In the genomic region with DNA sequence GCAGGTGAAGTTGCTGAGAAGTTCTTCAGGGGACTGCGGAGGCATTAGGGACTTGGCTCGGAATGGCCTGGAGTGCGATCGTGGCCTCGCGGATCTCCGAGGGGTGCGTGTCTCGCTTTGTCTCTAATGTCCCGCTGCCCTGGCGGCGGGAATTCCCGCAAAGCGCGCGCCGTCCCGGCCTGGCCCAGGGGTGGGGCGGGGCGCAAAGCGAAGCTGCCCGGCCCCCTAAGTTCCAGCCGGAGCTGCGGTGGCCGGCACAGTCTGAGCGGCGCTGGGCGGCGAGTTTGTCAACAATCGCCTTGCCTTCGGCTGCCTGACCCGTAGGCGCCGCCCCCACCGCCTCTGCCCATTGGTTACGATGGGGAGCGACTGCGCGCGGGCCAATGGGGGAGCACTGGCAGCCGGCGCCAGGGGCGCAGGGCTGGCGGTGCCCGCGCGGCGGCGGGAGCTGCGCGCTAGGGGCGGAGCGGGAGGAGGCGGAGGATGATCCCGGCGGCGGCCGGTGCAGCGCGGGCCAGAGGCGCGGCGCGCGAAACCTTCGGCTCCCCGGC, we compare ENCODE assay signal across 8 mouse cellular contexts. TPM values are rescaled to one million over a fixed set of nuclear protein-coding genes. Genes with fewer than 3 reads are reported as not detected.
A peak's percentile ranks its signal among the peaks of the same experiment; 100 is the strongest.
DNase-seq lines count a peak whose midpoint lies in the region; ATAC-seq and TF ChIP-seq lines count a peak whose summit lies in the region.

No protein-coding gene starts in this region.

- peak overlapping the region; percentile 56; the same call in 1 of the 2 replicates for H3K27ac ChIP-seq in cortical plate, adult 2 months (ENCODE audit: insufficient read depth, low read length)

- TF ChIP-seq POLR2A in cortical plate, adult 2 months (IDR thresholded peaks at IDR 0.05; ENCODE audit: extremely low read depth, insufficient read depth, low read length) = no peak

- peak; percentile 98 for DNase-seq in adrenal gland, adult (ENCODE audit: inconsistent age in 2 of 2, low spot score in 1 of 2)
- DNase-seq in gastrocnemius, adult 8-10 months (ENCODE audit: low spot score in 2 of 2) = peak; percentile 90 to 95
- peak; percentile 93 for DNase-seq in induced T-regulatory cell, adult 2 months (ENCODE audit: low read depth)
- DNase-seq in left cerebral cortex, adult 8-10 months (ENCODE audit: low spot score in 2 of 2) = peak; percentile 52 to 82
- DNase-seq in right cerebral cortex, postnatal 10 days (ENCODE audit: low spot score in 2 of 2) = peak; percentile 94
- peak; percentile 91 for DNase-seq in urinary bladder, postnatal 25 days (ENCODE audit: low spot score)

- peak; percentile 66 for ATAC-seq in megakaryocyte, adult 5-6 weeks (ENCODE audit: poor library complexity, severe bottlenecking)

- TF ChIP-seq CTCF in cortical plate, adult 2 months (IDR thresholded peaks at IDR 0.05; ENCODE audit: extremely low read depth, insufficient read depth, low read length) = no peak

- peaks cover 4% of the 10 kb centered on the region for H3K4me1 ChIP-seq in cortical plate, adult 2 months (ENCODE audit: control insufficient read depth, insufficient read depth, low read length)

- peak overlapping the region; percentile 84 for H3K4me3 ChIP-seq in cortical plate, adult 2 months (ENCODE audit: insufficient read depth, low read length)

RNA-seq across cellular contexts. Expression of a gene that starts 1.4 kb away (rescaled TPM):
- polyA plus RNA-seq in cortical plate, adult 2 months (2012; rRNA removed) = 4.1 and 4.6 TPM in 2 replicates
- 1 to 10 TPM; 2.7 to 5.9 (median 5.1) TPM for total RNA-seq in gastrocnemius, adult 8-10 months (2022)
- 1 to 10 TPM; 5.2 to 5.9 (median 5.4) TPM for total RNA-seq in left cerebral cortex, adult 8-10 months (2022)
- 16.8 and 21.2 TPM in 2 replicates for total RNA-seq in megakaryocyte, adult 5-6 weeks (2015)
- 15.1 and 20.4 TPM in 2 replicates for total RNA-seq in megakaryocyte, adult 5-6 weeks (2017)

Comparison
In these comparisons a context has a peak if more than half of its experiments do, and no peak if none do; other contexts are left out.
1. Peak in every context shown above with its lines: DNase-seq, ATAC-seq, H3K4me3 ChIP-seq and H3K27ac ChIP-seq.